Mouse (Mus musculus) kidney, embryonic 14.5 days (tissue): ENCODE data around the gene Ecsit. TPM values are rescaled to one million over a fixed set of nuclear protein-coding genes. Genes with fewer than 3 reads are reported as not detected.

Experiments used
- ATAC-seq: fragments of 200-750 bp; cut with Nextera tagmentation; 2 replicates; pipeline ENCODE4 v1.8.0; 2017; ENCODE audit warnings: moderate number of reproducible peaks, mild to moderate bottlenecking, moderate TSS enrichment, moderate library complexity; ENCODE audit not compliant: low FRiP score, low TSS enrichment
- H3K27ac ChIP-seq: fragments of 300-500 bp; sonication (generic); 2 replicates; pipeline ENCODE4 v1.5.1; 2014; ENCODE audit warnings: low read depth, mild to moderate bottlenecking, low read length, moderate library complexity, mixed read lengths
- H3K27me3 ChIP-seq: fragments of 300-500 bp; sonication (generic); 2 replicates; pipeline ENCODE4 v1.6.1; 2014; ENCODE audit warnings: mild to moderate bottlenecking, low read length; ENCODE audit not compliant: control insufficient read depth, insufficient read depth
- H3K36me3 ChIP-seq: fragments of 300-500 bp; sonication (generic); 2 replicates; pipeline ENCODE4 v1.6.1; 2014; ENCODE audit warnings: low read length, mixed read lengths; ENCODE audit not compliant: control insufficient read depth, insufficient read depth
- H3K4me1 ChIP-seq: fragments of 300-500 bp; sonication (generic); 2 replicates; pipeline ENCODE4 v1.6.1; 2014; ENCODE audit warnings: low read length, mixed read lengths; ENCODE audit not compliant: control insufficient read depth, insufficient read depth
- H3K4me2 ChIP-seq: fragments of 300-500 bp; sonication (generic); replicated peaks from 2 replicates; pipeline ENCODE4 v1.6.1; 2014; ENCODE audit warnings: low read depth, mild to moderate bottlenecking, low read length
- H3K4me3 ChIP-seq: fragments of 300-500 bp; sonication (generic); 2 replicates; pipeline ENCODE4 v1.5.1; 2014; ENCODE audit warnings: mild to moderate bottlenecking, low read length
- H3K9ac ChIP-seq: fragments of 300-500 bp; sonication (generic); 2 replicates; pipeline ENCODE4 v1.6.1; 2014; ENCODE audit warnings: low read depth, mild to moderate bottlenecking, low read length, moderate library complexity
- H3K9me3 ChIP-seq: fragments of 300-500 bp; sonication (generic); 2 replicates; pipeline ENCODE4 v1.6.1; 2016; ENCODE audit warnings: low read length; ENCODE audit not compliant: control insufficient read depth
- WGBS: fragments of 180-500 bp; shearing (Covaris S2); extraction: QIAGEN DNeasy Blood & Tissue Kit; methylation state at CpG from one replicate; pipeline ENCODE4 v1.1.7; 2014; 5-methylcytosine and 5-hydroxymethylcytosine counted together
- microRNA-seq: library from miRNA; unstranded; fragments of <30 nt; microRNA quantifications from one replicate; pipeline ENCODE4, GENCODE M21; 2016
- polyA plus RNA-seq: library from polyadenylated mRNA; unstranded; fragments of >200 nt; fragmentation: Nextera tagmentation; extraction: Ambion mirVana; gene quantifications from 2 replicates; pipeline ENCODE4 v1.2.1, GENCODE M21; 2014

Ecsit gene
- polyA plus RNA-seq, 1 experiment from 2014 or later, result 41.5 TPM

DNA sequence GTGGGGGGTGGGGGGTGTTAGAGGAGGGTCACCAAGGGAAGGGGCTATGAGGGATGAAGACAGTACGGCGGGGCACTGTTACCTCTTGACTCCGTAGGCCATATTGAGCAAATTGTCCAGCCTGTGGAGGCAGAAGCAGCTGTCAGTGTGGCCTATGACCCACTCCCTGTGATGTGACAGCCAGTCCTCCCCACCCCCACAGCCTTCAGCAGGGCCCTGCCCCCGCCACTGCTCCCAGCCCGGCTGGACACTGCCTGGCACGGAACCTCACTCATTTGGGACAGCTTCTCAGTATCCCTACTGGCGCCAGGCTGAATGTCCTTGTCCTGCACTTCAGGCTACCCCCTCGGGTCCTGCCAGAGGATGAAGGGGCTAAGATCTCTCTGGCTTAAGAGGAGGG lies 60.6 kb downstream of the Ecsit start:
- Histone ChIP-seq H3K9me3 (no peaks in the 10 kb centered on the region), H3K27ac (no peak overlapping the region), H3K9ac (no peak overlapping the region), H3K4me2 (no peak overlapping the region), H3K27me3 (no peaks in the 10 kb centered on the region), H3K36me3 (no peaks in the 10 kb centered on the region), H3K4me1 (no peaks in the 10 kb centered on the region), H3K4me3 (no peak overlapping the region)
- WGBS, result 53% methylated on average over 8 of the region's 8 CpGs
- ATAC-seq, result no peak

Small RNAs within 50 kb of the gene (microRNA-seq; reads per million reads assigned to microRNA genes)
- gene Mir7084, result not detected

Other genes starting within 250 kb of the Ecsit start
- 2.6 and 3.4 TPM in 2 replicates for gene Angptl8, start 249.9 kb downstream of the Ecsit start, polyA plus RNA-seq
- 31.9 and 39.7 TPM in 2 replicates for gene Dock6, start 232.8 kb downstream of the Ecsit start, polyA plus RNA-seq
- 4.6 and 8.3 TPM in 2 replicates for gene Rab3d, start 167.2 kb downstream of the Ecsit start, polyA plus RNA-seq
- gene Ccdc159, start 158.0 kb downstream of the Ecsit start, polyA plus RNA-seq, result 3.4 and 4.0 TPM in 2 replicates
- gene Tmem205, start 157.9 kb downstream of the Ecsit start, polyA plus RNA-seq, result 54.0 and 67.5 TPM in 2 replicates
- gene Plppr2, start 148.4 kb downstream of the Ecsit start, polyA plus RNA-seq, result 7.0 and 9.2 TPM in 2 replicates
- gene Swsap1, start 129.7 kb downstream of the Ecsit start, polyA plus RNA-seq, result 11.4 and 12.8 TPM in 2 replicates
- 10.5 and 11.4 TPM in 2 replicates for gene Epor, start 121.9 kb downstream of the Ecsit start, polyA plus RNA-seq
- gene Rgl3, start 96.0 kb downstream of the Ecsit start, polyA plus RNA-seq, result 13.7 and 20.8 TPM in 2 replicates
- 1.8 and 2.3 TPM in 2 replicates for gene Ccdc151, start 82.8 kb downstream of the Ecsit start, polyA plus RNA-seq
- 104 and 118 TPM in 2 replicates for gene Prkcsh, start 82.6 kb downstream of the Ecsit start, polyA plus RNA-seq
- 0.12 and 0.20 TPM in 2 replicates for gene Elavl3, start 33.4 kb downstream of the Ecsit start, polyA plus RNA-seq
- not detected in 2 replicates for gene Gm49318, start 14.2 kb downstream of the Ecsit start, polyA plus RNA-seq
- 9.9 and 11.0 TPM in 2 replicates for gene Zfp653, start 14.1 kb downstream of the Ecsit start, polyA plus RNA-seq
- 4.7 and 5.1 TPM in 2 replicates for gene Cnn1, start 13.8 kb upstream of the Ecsit start, polyA plus RNA-seq
- gene Elof1, start 31.7 kb upstream of the Ecsit start, polyA plus RNA-seq, result 216 and 237 TPM in 2 replicates
- 3.3 TPM in 2 replicates for gene Acp5, start 50.3 kb upstream of the Ecsit start, polyA plus RNA-seq
- 68.6 and 82.9 TPM in 2 replicates for gene Pigyl, start 71.4 kb upstream of the Ecsit start, polyA plus RNA-seq
- 0.13 and 0.32 TPM in 2 replicates for gene Zfp872, start 102.7 kb upstream of the Ecsit start, polyA plus RNA-seq
- 19.8 and 24.6 TPM in 2 replicates for gene Zfp809, start 140.3 kb upstream of the Ecsit start, polyA plus RNA-seq
- gene Zfp599, start 174.5 kb upstream of the Ecsit start, polyA plus RNA-seq, result 5.3 and 7.8 TPM in 2 replicates
- gene Zfp810, start 222.2 kb upstream of the Ecsit start, polyA plus RNA-seq, result 18.5 and 28.8 TPM in 2 replicates